Mouse (Mus musculus): ENCODE measurements around the gene March10.
A peak's percentile ranks its signal among the peaks of the same experiment; 100 is the strongest.

March10 gene

DNA sequence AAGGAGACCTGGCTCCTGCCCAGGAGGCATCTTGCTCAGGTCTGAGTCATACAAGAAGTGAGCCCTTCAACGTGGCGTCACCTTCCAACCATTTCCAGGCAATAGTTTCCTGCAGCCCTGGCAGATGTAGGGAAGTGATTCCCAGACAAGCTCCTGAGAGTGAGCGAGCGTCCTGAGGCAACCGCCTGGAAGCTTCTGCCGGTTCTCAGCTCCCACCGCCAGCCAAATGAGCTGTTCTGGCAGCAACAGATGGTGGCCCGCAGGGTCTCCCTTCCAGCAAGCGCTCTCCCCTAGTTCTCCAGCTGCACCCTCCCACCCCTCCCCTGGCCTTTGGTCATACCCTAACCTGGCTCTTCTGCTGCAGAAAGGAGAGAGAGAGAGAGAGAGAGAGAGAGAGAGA lies 54.2 kb downstream of the March10 start:
- peak; percentile 49 to 57 for DNase-seq

DNA sequence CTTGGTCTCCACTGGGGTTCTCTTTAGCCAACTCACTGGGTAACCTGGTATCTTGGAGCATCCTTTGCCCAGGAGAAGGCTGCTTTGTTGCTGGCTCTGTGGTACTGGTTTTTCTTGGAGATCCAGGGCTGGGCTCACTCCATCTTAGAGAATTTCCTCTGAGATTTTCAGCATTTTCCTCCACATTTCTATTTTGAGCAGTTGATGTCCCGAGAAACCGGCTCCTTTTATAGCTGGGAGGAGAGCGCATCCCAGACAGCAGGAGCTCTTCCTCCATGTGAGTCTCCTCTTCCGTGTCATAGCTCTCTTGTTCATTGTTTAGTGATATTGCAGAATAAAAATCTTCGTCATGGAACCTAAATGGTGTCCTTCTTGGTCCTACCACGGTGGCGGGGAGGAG lies 66.2 kb downstream of the March10 start:
- DNase-seq = no peak

- DNase-seq = no peak
These were observed 67.9 kb downstream of the March10 start for GRCm38 (mm10) chr11:105388636-105389035.

GRCm38 (mm10) chr11:105385266-105385665 lies 71.3 kb downstream of the March10 start:
- DNase-seq = no peak

DNA sequence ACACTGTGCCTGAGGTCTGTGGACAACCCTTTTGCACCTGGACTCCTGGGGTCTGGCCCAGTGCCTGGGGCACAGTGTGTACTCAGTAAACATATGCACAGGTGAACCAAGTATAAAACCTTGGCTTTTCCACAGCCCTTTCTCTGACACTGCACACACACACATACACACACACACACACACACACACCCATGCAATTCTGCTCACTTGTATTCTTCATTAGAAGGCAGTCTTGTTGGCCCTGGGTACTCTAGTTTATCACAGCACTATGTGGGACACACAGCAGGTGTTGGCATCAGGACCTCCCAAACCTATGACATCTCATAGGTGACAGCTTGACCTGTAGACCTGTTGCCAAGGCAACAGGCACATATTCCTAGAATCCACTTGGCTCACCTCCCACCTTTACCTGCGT lies 80.7 kb downstream of the March10 start:
- peak; percentile 64 to 73 for DNase-seq

DNA sequence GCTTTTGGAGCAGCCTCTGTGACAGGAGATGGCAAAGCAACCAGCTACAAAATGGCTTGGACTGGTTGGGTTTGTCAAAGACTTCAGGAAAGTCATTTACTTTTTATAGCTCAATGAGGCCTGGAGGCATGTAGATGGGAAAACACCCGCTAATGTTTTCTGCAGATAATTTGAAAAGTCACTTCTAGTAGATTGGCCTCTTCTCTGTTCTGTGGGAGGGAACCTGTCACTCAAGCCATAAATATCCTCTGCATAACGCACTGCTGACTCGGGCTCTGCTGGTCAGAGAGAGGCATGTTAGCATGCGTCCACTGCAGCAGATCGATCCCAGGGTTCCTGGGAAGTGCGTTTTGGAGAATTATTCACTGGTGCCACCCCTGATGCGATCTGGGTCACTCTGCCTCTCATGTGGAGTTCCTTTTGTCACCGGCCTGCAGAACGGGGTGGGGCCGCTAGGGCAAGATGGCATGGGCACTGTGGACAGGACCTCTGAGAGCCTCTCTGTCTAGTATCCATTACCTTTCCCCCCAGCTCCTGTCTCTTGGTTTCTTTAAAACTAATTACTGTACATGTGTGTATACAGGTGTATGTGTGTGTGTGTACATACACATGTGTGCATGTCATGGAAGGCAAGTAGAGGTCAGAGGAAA lies 81.9 kb downstream of the March10 start:
- DNase-seq = no peak

GRCm38 (mm10) chr11:105373881-105374280 lies 82.7 kb downstream of the March10 start:
- DNase-seq = no peak

- no peak for DNase-seq
These were observed 84.7 kb downstream of the March10 start for GRCm38 (mm10) chr11:105371818-105372217.

- DNase-seq = no peak
These were observed 86.8 kb downstream of the March10 start for GRCm38 (mm10) chr11:105369526-105370386.

DNA sequence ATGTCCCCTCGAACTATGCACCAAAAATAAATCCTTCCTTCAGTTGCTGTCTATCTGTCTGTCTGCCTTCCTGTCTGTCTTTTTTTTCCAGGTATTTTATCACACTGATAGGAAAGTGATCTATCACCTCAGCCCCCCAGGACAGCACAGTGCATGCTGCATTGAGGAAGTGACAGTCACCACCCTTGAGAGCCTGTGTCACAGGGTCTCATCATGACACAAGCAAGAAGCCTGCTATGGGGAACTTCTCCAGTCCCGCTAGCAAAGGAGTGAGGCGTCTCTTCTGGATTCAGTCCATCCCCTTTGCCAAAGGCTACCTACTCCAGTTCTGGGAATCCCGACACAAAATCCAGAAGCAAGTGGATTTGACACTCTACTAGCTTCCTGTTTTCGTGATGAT lies 87.7 kb downstream of the March10 start:
- DNase-seq = no peak

DNA sequence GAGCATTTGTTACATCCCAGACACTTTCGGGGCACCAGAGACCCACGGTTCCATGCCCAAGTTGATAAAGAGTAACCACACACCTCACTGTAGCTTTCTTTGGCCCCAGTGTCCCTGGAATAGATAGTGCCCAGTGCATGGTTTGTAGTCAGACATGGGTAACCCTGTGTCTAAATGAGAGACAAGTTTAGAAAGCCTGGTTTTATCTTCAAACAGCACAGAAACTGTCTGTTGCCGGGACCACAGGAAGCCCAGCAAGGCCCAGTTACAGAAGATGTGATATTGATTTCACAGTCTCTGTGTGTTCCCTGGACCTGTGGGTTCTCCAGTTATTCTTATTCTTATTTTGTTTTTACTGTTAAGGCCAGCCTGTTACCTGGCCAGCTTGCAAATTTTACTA lies 89.4 kb downstream of the March10 start:
- no peak for DNase-seq

DNA sequence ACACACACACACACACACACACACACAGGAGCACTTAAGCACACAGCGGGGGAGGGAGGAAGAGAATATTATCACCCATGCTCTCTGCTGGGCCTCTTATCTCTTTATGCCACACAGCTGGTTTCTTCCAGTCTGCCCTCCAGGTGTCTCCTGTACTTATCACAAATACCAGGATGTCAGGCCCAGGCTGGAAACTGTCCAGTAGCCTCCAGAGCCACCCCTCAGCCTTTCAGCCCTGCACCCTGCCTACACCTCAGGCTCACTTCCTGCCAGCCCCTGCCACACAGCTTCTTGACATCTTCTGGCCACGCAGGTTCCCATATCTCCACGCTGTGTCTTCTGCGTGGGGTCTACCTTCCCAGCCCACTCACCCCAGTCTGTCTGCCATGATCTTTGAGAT lies 90.5 kb downstream of the March10 start:
- DNase-seq = no peak

GRCm38 (mm10) chr11:105365611-105366010 lies 90.9 kb downstream of the March10 start:
- no peak for DNase-seq

- DNase-seq = peak in 1 of 2 experiments; percentile 24
These were observed 92.0 kb downstream of the March10 start for GRCm38 (mm10) chr11:105364386-105365065.

- no peak for DNase-seq
These were observed 92.7 kb downstream of the March10 start for GRCm38 (mm10) chr11:105363598-105364385.

DNA sequence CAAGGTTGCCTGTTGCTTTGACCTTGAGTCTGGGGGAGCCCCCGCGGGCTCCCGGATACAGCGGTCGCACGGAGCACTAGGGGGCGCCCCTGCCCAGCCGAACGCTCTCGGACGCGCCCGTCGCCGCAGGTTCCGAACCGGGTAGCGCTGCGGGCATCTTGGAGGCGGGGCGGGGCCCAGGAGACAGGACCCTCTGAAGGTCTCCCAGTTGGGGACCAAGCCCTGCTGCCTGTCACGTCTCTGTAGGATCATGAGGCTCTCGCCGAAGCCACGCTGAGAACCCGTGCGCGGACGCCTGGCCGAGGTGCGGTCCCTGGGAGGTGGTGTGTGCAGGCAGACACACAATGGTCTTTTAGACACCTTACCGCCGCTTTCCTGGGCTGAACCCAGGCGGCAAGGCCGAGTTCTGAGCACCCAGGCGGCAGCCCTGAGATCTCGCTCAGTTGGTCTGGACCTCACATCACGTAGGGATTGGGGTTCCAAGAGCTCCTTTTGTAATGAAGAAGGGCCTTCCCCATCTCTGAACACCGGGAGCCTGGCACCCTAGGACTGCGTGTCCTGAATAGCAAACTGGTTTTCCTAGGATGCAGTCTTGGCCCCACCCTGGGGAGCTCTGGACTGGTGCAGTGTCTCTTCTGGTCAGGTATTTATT lies 93.5 kb downstream of the March10 start:
- peak; percentile 91 for DNase-seq

DNA sequence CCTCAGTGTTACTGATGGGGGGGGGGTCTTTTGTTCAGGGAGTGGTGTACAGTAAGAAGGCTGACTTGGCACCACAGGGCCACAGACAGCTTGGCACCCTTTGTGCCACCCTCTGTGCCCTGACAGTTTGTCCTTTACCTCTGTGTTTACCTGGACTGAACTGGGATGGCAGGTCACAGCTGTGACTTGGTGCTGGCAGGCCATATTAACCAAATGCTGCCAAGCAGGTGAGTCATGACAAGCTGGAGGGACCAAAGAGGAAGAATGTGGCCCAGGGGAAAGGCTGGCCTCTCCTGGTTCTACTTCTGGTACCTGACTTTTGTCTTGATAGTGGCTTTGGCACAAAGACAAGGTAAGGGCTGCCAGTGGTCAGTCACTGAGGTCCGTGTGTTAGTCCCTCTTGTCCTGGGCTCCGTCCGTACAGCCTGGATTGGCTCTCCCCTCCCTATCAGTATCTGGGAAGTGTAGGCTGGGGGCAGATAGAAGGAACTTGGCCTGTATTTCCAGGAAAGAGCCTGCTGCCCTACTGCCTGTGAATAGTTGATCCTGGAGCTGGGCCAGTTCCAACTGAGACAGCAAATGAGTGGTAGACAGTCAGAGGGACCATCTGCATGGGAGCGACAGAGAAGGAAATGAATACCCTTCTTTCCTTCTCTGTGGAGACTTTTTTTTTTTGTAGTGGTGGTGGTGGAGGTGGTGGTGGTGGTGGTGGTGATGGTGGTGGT lies 94.3 kb downstream of the March10 start:
- DNase-seq = peak; percentile 80 to 87

- DNase-seq = no peak
These were observed 100.2 kb downstream of the March10 start for GRCm38 (mm10) chr11:105356301-105356700.

GRCm38 (mm10) chr11:105353891-105354280 lies 102.6 kb downstream of the March10 start:
- no peak for DNase-seq

- peak; percentile 100 for DNase-seq
These were observed 103.3 kb downstream of the March10 start for GRCm38 (mm10) chr11:105352954-105353890.
